In the genomic region with DNA sequence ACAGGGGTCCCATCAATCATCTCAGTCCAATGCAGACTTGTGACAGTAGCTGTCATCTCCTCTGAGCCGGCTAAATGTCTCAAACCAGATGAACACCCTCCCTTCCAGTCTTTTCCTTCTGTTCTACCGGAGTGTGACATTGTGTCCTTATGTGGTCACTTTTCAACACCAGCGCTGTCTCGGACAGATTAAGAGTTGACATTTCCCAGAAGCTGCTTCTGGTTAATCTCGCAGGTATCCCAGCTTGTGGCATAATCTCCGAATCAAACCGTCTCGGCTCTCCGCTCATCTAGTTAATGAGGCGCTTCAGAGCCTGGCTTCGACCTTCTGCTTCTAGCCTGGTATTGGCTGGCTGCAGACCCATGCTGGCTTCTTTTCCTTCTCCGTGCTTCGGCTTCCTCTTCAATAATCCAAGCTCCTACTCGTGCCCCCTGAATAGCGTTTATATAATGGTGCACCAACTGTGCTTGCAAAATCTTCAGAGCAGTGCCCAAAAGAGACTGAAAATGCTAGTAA, we compare ENCODE assay signal across 25 mouse cellular contexts. TPM values are rescaled to one million over a fixed set of nuclear protein-coding genes. Genes with fewer than 3 reads are reported as not detected.
DNase-seq lines count a peak whose midpoint lies in the region; ATAC-seq and TF ChIP-seq lines count a peak whose summit lies in the region.
"Had no signal": no experiment of that assay in that cellular context is flagged by ENCODE, and none has a peak within 500 bp of the region (broad histone marks: within the 10 kb centered on the region; RNA-seq: fewer than 3 reads in every experiment).

No protein-coding gene starts in this region.

- 0 out of 2 replicates have a peak, but pooled peaks cover 3% of the 10 kb centered on the region for H3K4me1 ChIP-seq in hindbrain, embryonic 13.5 days (replicated peaks)
- 0 out of 2 replicates have a peak, but pooled peaks cover 4% of the 10 kb centered on the region for H3K4me1 ChIP-seq in hindbrain, embryonic 12.5 days
- peaks cover 7% of the 10 kb centered on the region for H3K4me1 ChIP-seq in small intestine, adult 2 months (ENCODE audit: control insufficient read depth, insufficient read depth, insufficient read length, low read length)
- H3K4me1 ChIP-seq: embryonic facial prominence, embryonic 15.5 days had no signal

- peaks cover 1% of the 10 kb centered on the region; the same call in 1 of the 2 replicates for H3K36me3 ChIP-seq in hindbrain, embryonic 13.5 days
- H3K36me3 ChIP-seq in hindbrain, embryonic 12.5 days = no peaks in the 10 kb centered on the region
- no peaks in the 10 kb centered on the region for H3K36me3 ChIP-seq in small intestine, adult 2 months (ENCODE audit: control insufficient read depth, insufficient read depth, low read length)
- H3K36me3 ChIP-seq: embryonic facial prominence, embryonic 15.5 days; heart, embryonic 15.5 days; intestine, embryonic 15.5 days had no signal

- H3K27me3 ChIP-seq in hindbrain, embryonic 13.5 days = no peaks in the 10 kb centered on the region
- no peaks in the 10 kb centered on the region for H3K27me3 ChIP-seq in hindbrain, embryonic 12.5 days
- H3K27me3 ChIP-seq in small intestine, adult 2 months (ENCODE audit: control insufficient read depth, insufficient read depth, low read length) = no peaks in the 10 kb centered on the region
- H3K27me3 ChIP-seq: embryonic facial prominence, embryonic 15.5 days; heart, embryonic 15.5 days; intestine, embryonic 15.5 days; Patski had no signal

- H3K27ac ChIP-seq in hindbrain, embryonic 13.5 days = no peak overlapping the region
- H3K27ac ChIP-seq in hindbrain, embryonic 12.5 days = no peak overlapping the region
- H3K27ac ChIP-seq in small intestine, adult 2 months (ENCODE audit: insufficient read depth, low read depth, low read length) = peak overlapping the region; percentile 49; the same call in 1 of the 2 replicates
- H3K27ac ChIP-seq: embryonic facial prominence, embryonic 15.5 days; forebrain, embryonic 10.5 days; heart, embryonic 15.5 days; hindbrain, embryonic 10.5 days; intestine, embryonic 15.5 days had no signal

- TF ChIP-seq POLR2A in small intestine, adult 2 months (IDR thresholded peaks at IDR 0.05; ENCODE audit: low read depth, low read length) = no peak

- TF ChIP-seq CTCF in small intestine, adult 2 months (IDR thresholded peaks at IDR 0.05; ENCODE audit: extremely low read depth, insufficient read length, insufficient replicate concordance, low read depth, low read length) = no peak

- H3K9me3 ChIP-seq in hindbrain, embryonic 13.5 days = no peaks in the 10 kb centered on the region
- H3K9me3 ChIP-seq in hindbrain, embryonic 12.5 days (replicated peaks) = no peaks in the 10 kb centered on the region
- H3K9me3 ChIP-seq: embryonic facial prominence, embryonic 15.5 days; forebrain, embryonic 10.5 days; heart, embryonic 15.5 days; hindbrain, embryonic 10.5 days; intestine, embryonic 15.5 days had no signal

- no peak overlapping the region for H3K4me2 ChIP-seq in hindbrain, embryonic 13.5 days
- H3K4me2 ChIP-seq in hindbrain, embryonic 12.5 days (replicated peaks) = no peak overlapping the region
- H3K4me2 ChIP-seq: embryonic facial prominence, embryonic 15.5 days; heart, embryonic 15.5 days; intestine, embryonic 15.5 days had no signal

- no peak overlapping the region for H3K9ac ChIP-seq in hindbrain, embryonic 13.5 days
- H3K9ac ChIP-seq in hindbrain, embryonic 12.5 days = no peak overlapping the region
- H3K9ac ChIP-seq: embryonic facial prominence, embryonic 15.5 days; heart, embryonic 15.5 days; intestine, embryonic 15.5 days had no signal

- DNase-seq in cerebellum, postnatal 14 days = peak; percentile 52 to 62
- no peak for DNase-seq in cerebellum, adult 9-10 months
- DNase-seq in brain, adult 2 months (ENCODE audit: low read depth, low spot score) = peak; percentile 42
- no peak for DNase-seq in adrenal gland, postnatal 10 days
- DNase-seq: adrenal gland, postnatal 25 days; cerebellum, adult 11 months; cerebellum, adult 8-10 months; embryo, embryonic 11 days; gastrocnemius, postnatal 25 days; kidney, adult 18-20 months had no signal

- 0 out of 2 replicates have a peak, but pooled peaks have one; percentile 7 for ATAC-seq in hindbrain, embryonic 13.5 days (ENCODE audit: low FRiP score)
- ATAC-seq in hindbrain, embryonic 12.5 days (ENCODE audit: low FRiP score) = no peak
- ATAC-seq: activated CD4-positive, CD25-positive, alpha-beta regulatory T cell, adult 4 months; forebrain, embryonic 14.5 days; intestine, embryonic 15.5 days; Patski had no signal

- H3K4me3 ChIP-seq in hindbrain, embryonic 13.5 days = no peak overlapping the region
- H3K4me3 ChIP-seq in hindbrain, embryonic 12.5 days = no peak overlapping the region
- no peak overlapping the region for H3K4me3 ChIP-seq in small intestine, adult 2 months (ENCODE audit: low read depth, low read length)
- H3K4me3 ChIP-seq: embryonic facial prominence, embryonic 15.5 days; erythroblast, embryonic 14.5 days; forebrain, embryonic 10.5 days; heart, embryonic 15.5 days; hindbrain, embryonic 10.5 days; intestine, embryonic 15.5 days had no signal

- WGBS in hindbrain, embryonic 13.5 days = 63% methylated on average over 15 of the region's 15 CpGs
- 64% methylated on average over 15 of the region's 15 CpGs for WGBS in hindbrain, embryonic 12.5 days
- WGBS in small intestine, adult 2 months = 82% methylated on average over 15 of the region's 15 CpGs

RNA-seq across cellular contexts. Expression of gene Myh3, which starts 5.4 kb away (rescaled TPM):
- 0.89 and 1.8 TPM in 2 replicates for polyA plus RNA-seq in hindbrain, embryonic 13.5 days (2015; fragmentation: Nextera tagmentation; extraction: Ambion mirVana)
- 4.3 and 26.2 TPM in 2 replicates for polyA plus RNA-seq in hindbrain, embryonic 12.5 days (2016; fragmentation: Nextera tagmentation; extraction: Ambion mirVana)
- polyA plus RNA-seq in small intestine, adult 2 months (2012; rRNA removed) = 0.01 and 0.06 TPM in 2 replicates
- total RNA-seq in adrenal gland, postnatal 10 days (2021) = 1 to 10 TPM; 2.6 to 3.5 TPM
- total RNA-seq: adrenal gland, postnatal 25 days; common myeloid progenitor, adult 5-6 weeks; granulocyte monocyte progenitor cell, adult 5-6 weeks; heart, postnatal 25 days had no signal
- polyA plus RNA-seq: erythroblast, embryonic 14.5 days had no signal

RNA-seq across cellular contexts. Expression of gene Sco1, which starts 20.2 kb away (rescaled TPM):
- 13.1 and 14.1 TPM in 2 replicates for polyA plus RNA-seq in hindbrain, embryonic 13.5 days (2015; fragmentation: Nextera tagmentation; extraction: Ambion mirVana)
- 18.2 and 18.9 TPM in 2 replicates for polyA plus RNA-seq in hindbrain, embryonic 12.5 days (2016; fragmentation: Nextera tagmentation; extraction: Ambion mirVana)
- 5.6 and 10.7 TPM in 2 replicates for polyA plus RNA-seq in small intestine, adult 2 months (2012; rRNA removed)
- 10 to 100 TPM; 18.1 to 21.3 TPM for total RNA-seq in adrenal gland, postnatal 10 days (2021)

RNA-seq across cellular contexts. Expression of gene Adprm, which starts 20.3 kb away (rescaled TPM):
- 34.5 and 35.2 TPM in 2 replicates for polyA plus RNA-seq in hindbrain, embryonic 13.5 days (2015; fragmentation: Nextera tagmentation; extraction: Ambion mirVana)
- polyA plus RNA-seq in hindbrain, embryonic 12.5 days (2016; fragmentation: Nextera tagmentation; extraction: Ambion mirVana) = 37.8 and 39.6 TPM in 2 replicates
- 5.2 and 18.2 TPM in 2 replicates for polyA plus RNA-seq in small intestine, adult 2 months (2012; rRNA removed)
- 10 to 100 TPM; 23.2 to 24.3 TPM for total RNA-seq in adrenal gland, postnatal 10 days (2021)

RNA-seq across cellular contexts. Expression of gene Tmem220, which starts 47.7 kb away (rescaled TPM):
- 0.93 and 1.0 TPM in 2 replicates for polyA plus RNA-seq in hindbrain, embryonic 13.5 days (2015; fragmentation: Nextera tagmentation; extraction: Ambion mirVana)
- polyA plus RNA-seq in hindbrain, embryonic 12.5 days (2016; fragmentation: Nextera tagmentation; extraction: Ambion mirVana) = 0.43 and 1.2 TPM in 2 replicates
- polyA plus RNA-seq in small intestine, adult 2 months (2012; rRNA removed) = 2.7 and 3.6 TPM in 2 replicates
- 1 to 10 TPM; 5.2 to 6.1 TPM for total RNA-seq in adrenal gland, postnatal 10 days (2021)
- polyA plus RNA-seq: erythroblast, embryonic 14.5 days had no signal

Comparison
In these comparisons a context has a peak if more than half of its experiments do, and no peak if none do; other contexts are left out.
1. DNase-seq: peak in cerebellum, postnatal 14 days (2 of 2) and brain, adult 2 months (single experiment); none in cerebellum, adult 9-10 months (single experiment) and adrenal gland, postnatal 10 days (single experiment).